Mouse (Mus musculus) kidney, adult 2 months (tissue): ENCODE measurements around the gene Slc17a6.

ENCODE experiments used
- CTCF ChIP-seq: fragments of 200-500 bp; conservative IDR thresholded peaks from 2 replicates; pipeline ENCODE4 v1.5.1; 2011; ENCODE audit warnings: low read depth, mild to moderate bottlenecking, control low read depth, low read length, moderate library complexity, mixed read lengths; ENCODE audit not compliant: insufficient read depth, insufficient read length
- POLR2A ChIP-seq: fragments of 200-500 bp; IDR thresholded peaks from one replicate; pipeline ENCODE4 v1.6.1; 2011; ENCODE audit warnings: low read depth, low read length, control low read depth

DNA sequence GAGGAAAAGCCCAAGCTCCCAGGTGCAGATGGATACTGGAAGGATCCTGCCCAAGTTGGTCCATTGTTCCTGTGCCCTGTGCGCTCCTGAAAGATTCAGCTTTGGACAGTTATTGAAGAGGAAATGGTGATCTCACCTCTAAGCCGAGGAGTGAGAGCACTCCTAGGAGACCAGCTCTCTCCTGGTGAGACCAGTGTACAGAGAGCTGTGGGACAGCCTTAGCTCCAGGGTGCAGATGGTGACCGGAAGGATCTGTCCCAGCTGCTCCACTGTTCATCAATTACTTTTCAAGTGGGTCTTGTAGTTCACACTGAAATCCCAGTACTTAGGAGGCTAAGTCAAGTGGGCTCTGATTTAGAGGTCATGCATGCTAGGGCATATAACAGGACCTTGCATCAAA lies 35.3 kb downstream of the Slc17a6 start:
- TF ChIP-seq POLR2A (no peak), CTCF (no peak)
